Mouse (Mus musculus) megakaryocyte, embryonic 14.5 days (primary cell): ENCODE data around the gene Hmgn2. TPM values are rescaled to one million over a fixed set of nuclear protein-coding genes. Genes with fewer than 3 reads are reported as not detected.

Experiments used
- H3K27me3 ChIP-seq: replicated peaks from 2 replicates; pipeline ENCODE3; 2012; ENCODE audit warnings: inconsistent platforms
- H3K36me3 ChIP-seq: replicated peaks from 2 replicates; pipeline ENCODE3; 2012; ENCODE audit warnings: low read length, inconsistent platforms, mixed read lengths
- H3K4me1 ChIP-seq: 2 replicates; pipeline ENCODE4 v1.6.1; 2012; ENCODE audit warnings: inconsistent platforms
- H3K4me3 ChIP-seq: replicated peaks from 2 replicates; pipeline ENCODE3; 2012; ENCODE audit warnings: moderate library complexity, mild to moderate bottlenecking, inconsistent platforms
- H3K9me3 ChIP-seq: 2 replicates; pipeline ENCODE4 v1.6.1; 2012; ENCODE audit warnings: inconsistent platforms
- FLI1 ChIP-seq: IDR thresholded peaks from 2 replicates; pipeline ENCODE4 v1.6.1; 2012; ENCODE audit warnings: low read length, inconsistent platforms, mixed read lengths
- GATA1 ChIP-seq: IDR thresholded peaks from 3 replicates; pipeline ENCODE4 v1.6.1; 2012; ENCODE audit warnings: mixed read lengths, low read length, inconsistent platforms, borderline replicate concordance
- polyA plus RNA-seq: library from polyadenylated mRNA; stranded (reverse); fragments of >175 nt; gene quantifications from 2 replicates; pipeline ENCODE4 v1.2.3, GENCODE M21; 2012; ENCODE audit warnings: low replicate concordance; ENCODE audit not compliant: insufficient read depth

Hmgn2 gene
- polyA plus RNA-seq, 1 experiment, result 993 TPM

GRCm38 (mm10) chr4:133978021-133978711, 9.7 kb upstream of the Hmgn2 start:
- no peaks in the 10 kb centered on the region for H3K27me3 ChIP-seq
- no peaks in the 10 kb centered on the region for H3K4me1 ChIP-seq
- no peak overlapping the region for H3K4me3 ChIP-seq
- H3K9me3 ChIP-seq, result no peaks in the 10 kb centered on the region
- peaks cover 78% of the 10 kb centered on the region for H3K36me3 ChIP-seq
- no peak for TF ChIP-seq GATA1
- no peak for TF ChIP-seq FLI1

GRCm38 (mm10) chr4:133971741-133972140, 3.3 kb upstream of the Hmgn2 start:
- no peaks in the 10 kb centered on the region for H3K27me3 ChIP-seq
- H3K36me3 ChIP-seq, result peaks cover 51% of the 10 kb centered on the region
- TF ChIP-seq GATA1 (no peak), FLI1 (no peak)
- no peak overlapping the region for H3K4me3 ChIP-seq
- H3K4me1 ChIP-seq, result peaks cover 24% of the 10 kb centered on the region
- no peaks in the 10 kb centered on the region for H3K9me3 ChIP-seq

GRCm38 (mm10) chr4:133970876-133971275, 2.4 kb upstream of the Hmgn2 start:
- no peaks in the 10 kb centered on the region for H3K27me3 ChIP-seq
- peaks cover 51% of the 10 kb centered on the region for H3K36me3 ChIP-seq
- H3K4me3 ChIP-seq, result no peak overlapping the region
- no peak for TF ChIP-seq GATA1
- no peak for TF ChIP-seq FLI1
- no peaks in the 10 kb centered on the region for H3K9me3 ChIP-seq
- peaks cover 32% of the 10 kb centered on the region for H3K4me1 ChIP-seq

GRCm38 (mm10) chr4:133970196-133970595, 1.7 kb upstream of the Hmgn2 start:
- no peak for TF ChIP-seq GATA1
- TF ChIP-seq FLI1, result no peak
- H3K9me3 ChIP-seq, result no peaks in the 10 kb centered on the region
- H3K4me3 ChIP-seq, result no peak overlapping the region
- peaks cover 35% of the 10 kb centered on the region for H3K4me1 ChIP-seq
- peaks cover 53% of the 10 kb centered on the region for H3K36me3 ChIP-seq
- no peaks in the 10 kb centered on the region for H3K27me3 ChIP-seq

- no peaks in the 10 kb centered on the region for H3K27me3 ChIP-seq
- no peak for TF ChIP-seq FLI1
- no peak overlapping the region for H3K4me3 ChIP-seq
- H3K9me3 ChIP-seq, result no peaks in the 10 kb centered on the region
- peaks cover 51% of the 10 kb centered on the region for H3K36me3 ChIP-seq
- H3K4me1 ChIP-seq, result peaks cover 35% of the 10 kb centered on the region
Observed at GRCm38 (mm10) chr4:133969114-133969770, 792 bp upstream of the Hmgn2 start.

GRCm38 (mm10) chr4:133967866-133968149, 642 bp downstream of the Hmgn2 start:
- H3K9me3 ChIP-seq, result no peaks in the 10 kb centered on the region
- TF ChIP-seq GATA1, result no peak
- peaks cover 35% of the 10 kb centered on the region for H3K4me1 ChIP-seq
- peak overlapping the region; percentile 95 for H3K4me3 ChIP-seq
- no peaks in the 10 kb centered on the region for H3K27me3 ChIP-seq
- peaks cover 65% of the 10 kb centered on the region for H3K36me3 ChIP-seq

- H3K4me1 ChIP-seq, result peaks cover 35% of the 10 kb centered on the region
- H3K4me3 ChIP-seq, result peak overlapping the region; percentile 95
- H3K9me3 ChIP-seq, result no peaks in the 10 kb centered on the region
- TF ChIP-seq GATA1 (no peak), FLI1 (no peak)
- peaks cover 64% of the 10 kb centered on the region for H3K36me3 ChIP-seq
- H3K27me3 ChIP-seq, result no peaks in the 10 kb centered on the region
Observed at GRCm38 (mm10) chr4:133967138-133967865, 1.1 kb downstream of the Hmgn2 start.

GRCm38 (mm10) chr4:133966271-133966940, 2.0 kb downstream of the Hmgn2 start:
- Histone ChIP-seq H3K36me3 (peaks cover 55% of the 10 kb centered on the region), H3K9me3 (no peaks in the 10 kb centered on the region), H3K4me3 (peak overlapping the region; percentile 95), H3K4me1 (peaks cover 35% of the 10 kb centered on the region), H3K27me3 (no peaks in the 10 kb centered on the region)
- no peak for TF ChIP-seq GATA1
- TF ChIP-seq FLI1, result no peak

- Histone ChIP-seq H3K27me3 (peaks cover 2% of the 10 kb centered on the region), H3K4me1 (peaks cover 13% of the 10 kb centered on the region), H3K9me3 (no peaks in the 10 kb centered on the region), H3K36me3 (peaks cover 35% of the 10 kb centered on the region), H3K4me3 (no peak overlapping the region)
- no peak for TF ChIP-seq GATA1
- TF ChIP-seq FLI1, result no peak
Observed at GRCm38 (mm10) chr4:133962566-133962965, 5.9 kb downstream of the Hmgn2 start.

- peaks cover 5% of the 10 kb centered on the region for H3K27me3 ChIP-seq
- no peaks in the 10 kb centered on the region for H3K9me3 ChIP-seq
- H3K36me3 ChIP-seq, result peaks cover 13% of the 10 kb centered on the region
Observed at GRCm38 (mm10) chr4:133958884-133959283, 9.6 kb downstream of the Hmgn2 start.

More at GRCm38 (mm10) chr4:133958884-133959283, 9.6 kb downstream of the Hmgn2 start:
- H3K4me1 ChIP-seq, result no peaks in the 10 kb centered on the region
- no peak for TF ChIP-seq FLI1
- no peak for TF ChIP-seq GATA1
- no peak overlapping the region for H3K4me3 ChIP-seq
